Mouse (Mus musculus): ENCODE measurements around the gene Vwa5b1. TPM values are rescaled to one million over a fixed set of nuclear protein-coding genes. Genes with fewer than 3 reads are reported as not detected.

The Vwa5b1 gene
- total and polyA plus RNA-seq, 3 experiments: not detected

- TF ChIP-seq MXI1 (IDR thresholded peaks at IDR 0.05; ENCODE audit: low read depth, low read length): no peak
- TF ChIP-seq TBP (IDR thresholded peaks at IDR 0.05; ENCODE audit: low read depth, low read length): no peak
- TF ChIP-seq CHD2 (IDR thresholded peaks at IDR 0.05; ENCODE audit: low read length): no peak
- TF ChIP-seq ZKSCAN1 (IDR thresholded peaks at IDR 0.05; ENCODE audit: low read depth, low read length): no peak
- no peak for TF ChIP-seq TAL1 (IDR thresholded peaks at IDR 0.05; ENCODE audit: low read length)
- TF ChIP-seq UBTF (IDR thresholded peaks at IDR 0.05; ENCODE audit: borderline replicate concordance, insufficient read depth, low read depth, low read length): no peak
- no peak for TF ChIP-seq MEF2A (IDR thresholded peaks at IDR 0.05; ENCODE audit: extremely low read depth, insufficient replicate concordance, low read depth, low read length, poor library complexity, severe bottlenecking)
- no peak for TF ChIP-seq HCFC1 (IDR thresholded peaks at IDR 0.05; ENCODE audit: low read depth, low read length)
- TF ChIP-seq SIN3A (IDR thresholded peaks at IDR 0.05; ENCODE audit: low read length): no peak
- Histone ChIP-seq H3K4me1 (ENCODE audit: control insufficient read depth in 1 of 2, insufficient read depth in 2 of 2, low read length in 2 of 2) (no peaks in the 10 kb centered on the region), H3K79me2 (ENCODE audit: control insufficient read depth, insufficient read depth, low read length, poor library complexity) (no peaks in the 10 kb centered on the region), H3K9ac (ENCODE audit: control insufficient read depth, low read depth, low read length, poor library complexity, severe bottlenecking) (no peak overlapping the region), H3K27ac (ENCODE audit: control insufficient read depth, low read depth, low read length) (no peak overlapping the region), H3K36me3 (ENCODE audit: control insufficient read depth in 1 of 2, insufficient read depth in 2 of 2, low read length in 2 of 2) (no peaks in the 10 kb centered on the region), H3K27me3 (ENCODE audit: control insufficient read depth in 1 of 2, insufficient read depth in 2 of 2, low read length in 2 of 2) (no peaks in the 10 kb centered on the region), H3K9me3 (replicated peaks; ENCODE audit: insufficient read depth, low read length) (no peaks in the 10 kb centered on the region), H3K4me3 (ENCODE audit: control insufficient read depth in 1 of 2, insufficient read depth in 1 of 2, low read depth in 2 of 2, low read length in 2 of 2) (no peak overlapping the region)
- no peak for DNase-seq (ENCODE audit: low read depth, low spot score)
These were observed 59.0 kb downstream of the Vwa5b1 start for GRCm38 (mm10) chr4:138576661-138577060.

GRCm38 (mm10) chr4:138574800-138575606 is 60.7 kb downstream of the Vwa5b1 start:
- DNase-seq (ENCODE audit: low read depth, low spot score): no peak
- Histone ChIP-seq H3K9me3 (replicated peaks; ENCODE audit: insufficient read depth, low read length) (no peaks in the 10 kb centered on the region), H3K79me2 (ENCODE audit: control insufficient read depth, insufficient read depth, low read length, poor library complexity) (no peaks in the 10 kb centered on the region), H3K27ac (ENCODE audit: control insufficient read depth, low read depth, low read length) (no peak overlapping the region), H3K9ac (ENCODE audit: control insufficient read depth, low read depth, low read length, poor library complexity, severe bottlenecking) (no peak overlapping the region), H3K27me3 (ENCODE audit: control insufficient read depth in 1 of 2, insufficient read depth in 2 of 2, low read length in 2 of 2) (no peaks in the 10 kb centered on the region), H3K4me1 (ENCODE audit: control insufficient read depth in 1 of 2, insufficient read depth in 2 of 2, low read length in 2 of 2) (no peaks in the 10 kb centered on the region), H3K36me3 (ENCODE audit: control insufficient read depth in 1 of 2, insufficient read depth in 2 of 2, low read length in 2 of 2) (no peaks in the 10 kb centered on the region), H3K4me3 (ENCODE audit: control insufficient read depth in 1 of 2, insufficient read depth in 1 of 2, low read depth in 2 of 2, low read length in 2 of 2) (no peak overlapping the region)
- no peak for TF ChIP-seq MAFK (IDR thresholded peaks at IDR 0.05; ENCODE audit: borderline replicate concordance, low read depth, low read length)
- no peak for TF ChIP-seq CHD2 (IDR thresholded peaks at IDR 0.05; ENCODE audit: low read length)
- TF ChIP-seq UBTF (IDR thresholded peaks at IDR 0.05; ENCODE audit: borderline replicate concordance, insufficient read depth, low read depth, low read length): no peak
- TF ChIP-seq POLR2AphosphoS5 (IDR thresholded peaks at IDR 0.05; ENCODE audit: borderline replicate concordance, low read depth, low read length): no peak
- TF ChIP-seq SMC3 (IDR thresholded peaks at IDR 0.05; ENCODE audit: low read depth, low read length): no peak
- no peak for TF ChIP-seq NRF1 (IDR thresholded peaks at IDR 0.05; ENCODE audit: insufficient read depth, low read depth, low read length, poor library complexity, severe bottlenecking)
- no peak for TF ChIP-seq EP300 (IDR thresholded peaks at IDR 0.05; ENCODE audit: low read depth in 1 of 2, low read length in 2 of 2)
- TF ChIP-seq CHD1 (IDR thresholded peaks at IDR 0.05; ENCODE audit: low read depth, low read length): no peak
- TF ChIP-seq ZMIZ1 (IDR thresholded peaks at IDR 0.05; ENCODE audit: low read depth, low read length): no peak
- no peak for TF ChIP-seq ZNF384 (IDR thresholded peaks at IDR 0.05; ENCODE audit: low read depth, low read length)
- no peak for TF ChIP-seq E2F4 (IDR thresholded peaks at IDR 0.05; ENCODE audit: borderline replicate concordance, low read depth, low read length)

Measured in MEL (cell line).